Mouse (Mus musculus) intestine, embryonic 14.5 days (tissue): ENCODE measurements around the gene Gfap. TPM values are rescaled to one million over a fixed set of nuclear protein-coding genes. Genes with fewer than 3 reads are reported as not detected.

Source experiments
- ATAC-seq: fragments of 200-750 bp; cut with Nextera tagmentation; replicated peaks from 2 replicates; pipeline ENCODE4 v1.8.0; 2017; ENCODE audit warnings: low read depth, moderate number of reproducible peaks, moderate TSS enrichment, moderate library complexity; ENCODE audit not compliant: low FRiP score, low TSS enrichment
- DNase-seq: peaks from one replicate; pipeline ENCODE4 v3.0.0-alpha.2; 2018; ENCODE audit warnings: low spot score
- H3K27ac ChIP-seq: fragments of 300-500 bp; sonication (generic); 2 replicates; pipeline ENCODE4 v1.5.1; 2014; ENCODE audit warnings: low read depth, mild to moderate bottlenecking, control low read depth
- H3K27me3 ChIP-seq: fragments of 300-500 bp; sonication (generic); replicated peaks from 2 replicates; pipeline ENCODE4 v1.6.1; 2014; ENCODE audit warnings: low read length, control low read depth; ENCODE audit not compliant: control insufficient read depth, insufficient read depth
- H3K36me3 ChIP-seq: fragments of 300-500 bp; sonication (generic); 2 replicates; pipeline ENCODE4 v1.6.1; 2014; ENCODE audit warnings: low read length, control low read depth; ENCODE audit not compliant: control insufficient read depth, insufficient read depth
- H3K4me1 ChIP-seq: fragments of 300-500 bp; sonication (generic); replicated peaks from 2 replicates; pipeline ENCODE4 v1.6.1; 2014; ENCODE audit warnings: low read length, control low read depth, mixed read lengths; ENCODE audit not compliant: control insufficient read depth, insufficient read depth
- H3K4me2 ChIP-seq: fragments of 300-500 bp; sonication (generic); 2 replicates; pipeline ENCODE4 v1.6.1; 2014; ENCODE audit warnings: low read length
- H3K4me3 ChIP-seq: fragments of 300-500 bp; sonication (generic); 2 replicates; pipeline ENCODE4 v1.5.1; 2014; ENCODE audit warnings: low read depth, low read length, control low read depth, mixed read lengths
- H3K9ac ChIP-seq: fragments of 300-500 bp; sonication (generic); 2 replicates; pipeline ENCODE4 v1.6.1; 2014; ENCODE audit warnings: mild to moderate bottlenecking, low read length
- H3K9me3 ChIP-seq: fragments of 300-500 bp; sonication (generic); 2 replicates; pipeline ENCODE4 v1.6.1; 2016; ENCODE audit warnings: low read length, control low read depth; ENCODE audit not compliant: control insufficient read depth
- WGBS: fragments of 180-500 bp; shearing (Covaris S2); extraction: QIAGEN DNeasy Blood & Tissue Kit; methylation state at CpG from one replicate; pipeline ENCODE4 v1.1.7; 2014; 5-methylcytosine and 5-hydroxymethylcytosine counted together
- polyA plus RNA-seq: library from polyadenylated mRNA; unstranded; fragments of >200 nt; fragmentation: Nextera tagmentation; extraction: Ambion mirVana; gene quantifications from 2 replicates; pipeline ENCODE4 v1.2.1, GENCODE M21; 2014

Gene Gfap
- polyA plus RNA-seq, 1 experiment from 2014 or later = 0.28 TPM

DNA sequence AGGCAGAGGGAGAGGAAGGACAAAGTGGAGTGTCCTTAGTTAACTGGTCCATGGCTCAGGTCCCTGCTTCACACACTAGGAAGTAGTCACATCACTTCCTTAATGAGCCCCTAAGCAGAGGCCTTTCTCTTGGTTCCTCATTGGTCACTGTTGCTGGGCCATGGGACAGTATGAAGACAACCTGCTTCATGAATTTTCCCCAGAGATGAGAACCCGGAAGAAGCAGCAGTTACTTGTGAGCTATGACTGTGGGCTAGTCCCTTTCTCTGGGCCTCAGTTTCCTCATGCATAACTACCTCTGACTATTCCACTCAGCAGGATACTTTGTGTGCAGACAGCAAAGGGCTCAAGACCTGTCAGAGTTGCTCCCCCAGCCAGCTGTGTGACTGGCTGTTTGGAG lies 63.3 kb downstream of the Gfap start:
- no peak overlapping the region for H3K9ac ChIP-seq
- no peaks in the 10 kb centered on the region for H3K9me3 ChIP-seq
- DNase-seq (no peak), ATAC-seq (no peak)
- no peaks in the 10 kb centered on the region for H3K4me1 ChIP-seq
- whole genome bisulfite sequencing = 86% methylated on average over 1 of the region's 1 CpGs
- H3K36me3 ChIP-seq = peaks cover 51% of the 10 kb centered on the region
- H3K27me3 ChIP-seq = no peaks in the 10 kb centered on the region
- H3K4me2 ChIP-seq = no peak overlapping the region
- no peak overlapping the region for H3K4me3 ChIP-seq
- H3K27ac ChIP-seq = no peak overlapping the region

Other genes with a start within 250 kb of the Gfap start
- gene Meioc, start 237.2 kb downstream of the Gfap start, polyA plus RNA-seq = 0.31 and 1.3 TPM in 2 replicates
- gene Ccdc43, start 203.1 kb downstream of the Gfap start, polyA plus RNA-seq = 43.5 and 43.6 TPM in 2 replicates
- gene Adam11, start 139.5 kb downstream of the Gfap start, polyA plus RNA-seq = 4.9 and 5.8 TPM in 2 replicates
- gene Gjc1, start 81.2 kb downstream of the Gfap start, polyA plus RNA-seq = 47.7 and 57.7 TPM in 2 replicates
- gene Higd1b, start 65.1 kb downstream of the Gfap start, polyA plus RNA-seq = not detected in 2 replicates
- gene Eftud2, start 19.9 kb downstream of the Gfap start, polyA plus RNA-seq = 180 and 184 TPM in 2 replicates
- 0.81 and 1.2 TPM in 2 replicates for gene Ccdc103, start 19.7 kb downstream of the Gfap start, polyA plus RNA-seq
- gene Fam187a, start 15.7 kb downstream of the Gfap start, polyA plus RNA-seq = not detected in 2 replicates
- gene Kif18b, start 24.2 kb upstream of the Gfap start, polyA plus RNA-seq = 7.0 and 7.8 TPM in 2 replicates
- gene C1ql1, start 45.8 kb upstream of the Gfap start, polyA plus RNA-seq = 8.2 and 9.0 TPM in 2 replicates
- 69.3 and 69.7 TPM in 2 replicates for gene Nmt1, start 127.3 kb upstream of the Gfap start, polyA plus RNA-seq
- 164 and 183 TPM in 2 replicates for gene Dcakd, start 127.4 kb upstream of the Gfap start, polyA plus RNA-seq
- 1.9 and 2.1 TPM in 2 replicates for gene Plcd3, start 200.7 kb upstream of the Gfap start, polyA plus RNA-seq
- gene Acbd4, start 200.8 kb upstream of the Gfap start, polyA plus RNA-seq = 13.0 and 14.5 TPM in 2 replicates
- gene Hexim1, start 215.3 kb upstream of the Gfap start, polyA plus RNA-seq = 6.8 and 6.9 TPM in 2 replicates
- 6.9 and 9.7 TPM in 2 replicates for gene Hexim2, start 231.5 kb upstream of the Gfap start, polyA plus RNA-seq